ENCODE assay signal across 40 mouse cellular contexts in the genomic region with DNA sequence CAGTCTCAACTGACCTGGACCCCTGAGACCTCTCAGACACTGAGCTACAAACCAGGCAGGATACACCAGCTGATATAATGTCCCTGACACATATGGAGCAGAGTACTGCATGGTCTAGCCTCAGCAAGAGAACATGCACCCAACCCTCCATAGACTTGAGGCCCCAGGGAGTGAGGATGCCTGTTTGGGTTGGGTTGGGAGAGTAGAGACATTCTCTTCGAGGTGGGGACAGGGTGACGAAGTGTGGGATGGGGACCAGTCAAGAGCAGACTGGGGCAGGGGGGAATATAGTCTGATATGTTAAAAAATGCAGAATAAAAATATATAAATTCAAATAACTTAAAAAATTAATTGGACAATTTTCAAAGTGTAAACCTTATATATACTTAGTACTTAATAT. TPM values are rescaled to one million over a fixed set of nuclear protein-coding genes. Genes with fewer than 3 reads are reported as not detected.
"Had no signal": no experiment of that assay in that cellular context is flagged by ENCODE, and none has a peak within 500 bp of the region (broad histone marks: within the 10 kb centered on the region; RNA-seq: fewer than 3 reads in every experiment).

No protein-coding gene starts in this region.

- H3K4me2 ChIP-seq: heart, embryonic 11.5 days; heart, embryonic 13.5 days; heart, embryonic 15.5 days; hindbrain, embryonic 12.5 days; kidney, embryonic 15.5 days; limb, embryonic 13.5 days; limb, embryonic 15.5 days; liver, embryonic 12.5 days had no signal

- H3K27me3 ChIP-seq: heart, embryonic 13.5 days; heart, embryonic 15.5 days; hindbrain, embryonic 12.5 days; kidney, embryonic 15.5 days; limb, embryonic 13.5 days; limb, embryonic 15.5 days; liver, embryonic 12.5 days had no signal

- H3K4me1 ChIP-seq: heart, embryonic 13.5 days; heart, embryonic 15.5 days; hindbrain, embryonic 12.5 days; kidney, embryonic 15.5 days; limb, embryonic 13.5 days; limb, embryonic 15.5 days; liver, embryonic 12.5 days had no signal

- H3K9ac ChIP-seq: heart, embryonic 13.5 days; heart, embryonic 15.5 days; hindbrain, embryonic 12.5 days; kidney, embryonic 15.5 days; limb, embryonic 13.5 days; limb, embryonic 15.5 days; liver, embryonic 12.5 days; liver, embryonic 14.5 days had no signal

- DNase-seq: gastrocnemius, postnatal 14 days; gastrocnemius, postnatal 36 days; heart, adult 2 months; heart, postnatal 14 days; heart, postnatal 36 days; kidney, adult 11 months; kidney, adult 2 months; kidney, adult 9 months; kidney, postnatal 14 days; kidney, postnatal 36 days; layer of hippocampus, adult 9-11 months; layer of hippocampus, postnatal 36 days; left cerebral cortex, postnatal 4 days had no signal

- H3K27ac ChIP-seq: heart, adult 2 months; heart, embryonic 13.5 days; heart, embryonic 15.5 days; hindbrain, embryonic 12.5 days; hindbrain, postnatal 0 days; kidney, embryonic 15.5 days; kidney, postnatal 0 days; limb, embryonic 13.5 days; limb, embryonic 15.5 days; liver, embryonic 12.5 days; liver, embryonic 14.5 days had no signal

- H3K4me3 ChIP-seq: heart, adult 2 months; heart, embryonic 13.5 days; heart, embryonic 15.5 days; hindbrain, embryonic 12.5 days; kidney, embryonic 15.5 days; limb, embryonic 13.5 days; limb, embryonic 15.5 days; liver, embryonic 12.5 days had no signal

- H3K36me3 ChIP-seq: heart, embryonic 13.5 days; heart, embryonic 15.5 days; hindbrain, embryonic 12.5 days; kidney, embryonic 15.5 days; limb, embryonic 13.5 days; limb, embryonic 15.5 days; liver, embryonic 12.5 days had no signal

- ATAC-seq: hindbrain, postnatal 0 days; intestine, embryonic 16.5 days; liver, embryonic 12.5 days had no signal

- H3K9me3 ChIP-seq: heart, embryonic 13.5 days; heart, embryonic 15.5 days; hindbrain, embryonic 12.5 days; kidney, embryonic 15.5 days; limb, embryonic 13.5 days; limb, embryonic 15.5 days; liver, embryonic 12.5 days had no signal

RNA-seq across cellular contexts. Expression of a gene that starts 6.8 kb away (rescaled TPM):
- total RNA-seq: gastrocnemius, adult 18-20 months; gastrocnemius, adult 8-10 months; gastrocnemius, postnatal 14 days; gastrocnemius, postnatal 36 days; heart, adult 2 months; heart, postnatal 14 days; heart, postnatal 36 days; hematopoietic stem cell, adult 5-6 weeks; hindbrain, postnatal 0 days; layer of hippocampus, adult 18-20 months; layer of hippocampus, adult 8-10 months; layer of hippocampus, postnatal 14 days; layer of hippocampus, postnatal 36 days; left cerebral cortex, adult 18-20 months; left cerebral cortex, adult 8-10 months; left cerebral cortex, postnatal 10 days; left cerebral cortex, postnatal 25 days; left cerebral cortex, postnatal 4 days; liver, adult 2 months had no signal
- polyA plus RNA-seq: gonadal fat pad, adult 2 months; heart, adult 2 months; heart, embryonic 11.5 days; heart, embryonic 13.5 days; heart, embryonic 15.5 days; heart, postnatal 0 days; hindbrain, embryonic 12.5 days; hindbrain, postnatal 0 days; intestine, embryonic 14.5 days; intestine, embryonic 16.5 days; kidney, adult 2 months; kidney, embryonic 15.5 days; kidney, postnatal 0 days; large intestine, adult 2 months; limb, embryonic 13.5 days; limb, embryonic 15.5 days; liver, adult 2 months; liver, embryonic 12.5 days; liver, embryonic 14.5 days had no signal

RNA-seq across cellular contexts. Expression of a gene that starts 16.9 kb away (rescaled TPM):
- total RNA-seq: gastrocnemius, adult 18-20 months; gastrocnemius, adult 8-10 months; gastrocnemius, postnatal 14 days; gastrocnemius, postnatal 36 days; heart, adult 2 months; heart, postnatal 14 days; heart, postnatal 36 days; hematopoietic stem cell, adult 5-6 weeks; hindbrain, postnatal 0 days; layer of hippocampus, adult 18-20 months; layer of hippocampus, adult 8-10 months; layer of hippocampus, postnatal 14 days; layer of hippocampus, postnatal 36 days; left cerebral cortex, adult 18-20 months; left cerebral cortex, adult 8-10 months; left cerebral cortex, postnatal 10 days; left cerebral cortex, postnatal 25 days; left cerebral cortex, postnatal 4 days; liver, adult 2 months had no signal
- polyA plus RNA-seq: gonadal fat pad, adult 2 months; heart, adult 2 months; heart, embryonic 11.5 days; heart, embryonic 13.5 days; heart, embryonic 15.5 days; heart, postnatal 0 days; hindbrain, embryonic 12.5 days; hindbrain, postnatal 0 days; intestine, embryonic 14.5 days; intestine, embryonic 16.5 days; kidney, adult 2 months; kidney, embryonic 15.5 days; kidney, postnatal 0 days; large intestine, adult 2 months; limb, embryonic 13.5 days; limb, embryonic 15.5 days; liver, adult 2 months; liver, embryonic 12.5 days; liver, embryonic 14.5 days had no signal

RNA-seq across cellular contexts. Expression of a gene that starts 18.7 kb away (rescaled TPM):
- total RNA-seq: gastrocnemius, adult 18-20 months; gastrocnemius, adult 8-10 months; gastrocnemius, postnatal 14 days; gastrocnemius, postnatal 36 days; heart, adult 2 months; heart, postnatal 14 days; heart, postnatal 36 days; hematopoietic stem cell, adult 5-6 weeks; hindbrain, postnatal 0 days; layer of hippocampus, adult 18-20 months; layer of hippocampus, adult 8-10 months; layer of hippocampus, postnatal 14 days; layer of hippocampus, postnatal 36 days; left cerebral cortex, adult 18-20 months; left cerebral cortex, adult 8-10 months; left cerebral cortex, postnatal 10 days; left cerebral cortex, postnatal 25 days; left cerebral cortex, postnatal 4 days; liver, adult 2 months had no signal
- polyA plus RNA-seq: gonadal fat pad, adult 2 months; heart, adult 2 months; heart, embryonic 11.5 days; heart, embryonic 13.5 days; heart, embryonic 15.5 days; heart, postnatal 0 days; hindbrain, embryonic 12.5 days; hindbrain, postnatal 0 days; intestine, embryonic 14.5 days; intestine, embryonic 16.5 days; kidney, adult 2 months; kidney, embryonic 15.5 days; kidney, postnatal 0 days; large intestine, adult 2 months; limb, embryonic 13.5 days; limb, embryonic 15.5 days; liver, adult 2 months; liver, embryonic 12.5 days; liver, embryonic 14.5 days had no signal

RNA-seq across cellular contexts. Expression of a gene that starts 31.4 kb away (rescaled TPM):
- total RNA-seq: gastrocnemius, adult 18-20 months; gastrocnemius, adult 8-10 months; gastrocnemius, postnatal 14 days; gastrocnemius, postnatal 36 days; heart, adult 2 months; heart, postnatal 14 days; heart, postnatal 36 days; hematopoietic stem cell, adult 5-6 weeks; hindbrain, postnatal 0 days; layer of hippocampus, adult 18-20 months; layer of hippocampus, adult 8-10 months; layer of hippocampus, postnatal 14 days; layer of hippocampus, postnatal 36 days; left cerebral cortex, adult 18-20 months; left cerebral cortex, adult 8-10 months; left cerebral cortex, postnatal 10 days; left cerebral cortex, postnatal 25 days; left cerebral cortex, postnatal 4 days; liver, adult 2 months had no signal
- polyA plus RNA-seq: gonadal fat pad, adult 2 months; heart, adult 2 months; heart, embryonic 11.5 days; heart, embryonic 13.5 days; heart, embryonic 15.5 days; heart, postnatal 0 days; hindbrain, embryonic 12.5 days; hindbrain, postnatal 0 days; intestine, embryonic 14.5 days; intestine, embryonic 16.5 days; kidney, adult 2 months; kidney, embryonic 15.5 days; kidney, postnatal 0 days; large intestine, adult 2 months; limb, embryonic 13.5 days; limb, embryonic 15.5 days; liver, adult 2 months; liver, embryonic 12.5 days; liver, embryonic 14.5 days had no signal

RNA-seq across cellular contexts. Expression of a gene that starts 32.8 kb away (rescaled TPM):
- total RNA-seq: gastrocnemius, adult 18-20 months; gastrocnemius, adult 8-10 months; gastrocnemius, postnatal 14 days; gastrocnemius, postnatal 36 days; heart, adult 2 months; heart, postnatal 14 days; heart, postnatal 36 days; hematopoietic stem cell, adult 5-6 weeks; hindbrain, postnatal 0 days; layer of hippocampus, adult 18-20 months; layer of hippocampus, adult 8-10 months; layer of hippocampus, postnatal 14 days; layer of hippocampus, postnatal 36 days; left cerebral cortex, adult 18-20 months; left cerebral cortex, adult 8-10 months; left cerebral cortex, postnatal 10 days; left cerebral cortex, postnatal 25 days; left cerebral cortex, postnatal 4 days; liver, adult 2 months had no signal
- polyA plus RNA-seq: gonadal fat pad, adult 2 months; heart, adult 2 months; heart, embryonic 11.5 days; heart, embryonic 13.5 days; heart, embryonic 15.5 days; heart, postnatal 0 days; hindbrain, embryonic 12.5 days; hindbrain, postnatal 0 days; intestine, embryonic 14.5 days; intestine, embryonic 16.5 days; kidney, adult 2 months; kidney, embryonic 15.5 days; kidney, postnatal 0 days; large intestine, adult 2 months; limb, embryonic 13.5 days; limb, embryonic 15.5 days; liver, adult 2 months; liver, embryonic 12.5 days; liver, embryonic 14.5 days had no signal
